Mouse (Mus musculus) cerebellum, adult 9-10 months (tissue): Measurements from ENCODE around the gene Atad5.
"Not testable (repeated sequence)": the region's sequence is repeated elsewhere in the genome, so short reads cannot be mapped to it uniquely, and the experiment has no call there.

Experiments used
- DNase-seq: peaks from one replicate; pipeline ENCODE4 v3.0.0; 2022

Atad5 gene

GRCm38 (mm10) chr11:80151541-80151940, 62.3 kb downstream of the Atad5 start:
- no peak for DNase-seq

GRCm38 (mm10) chr11:80152376-80152775, 63.2 kb downstream of the Atad5 start:
- DNase-seq, result no peak

- peak; percentile 27 for DNase-seq
These were observed 64.8 kb downstream of the Atad5 start, which contains the start of gene Adap2 for GRCm38 (mm10) chr11:80153857-80154495. Gene Adap2 (plus strand): TSS chr11:80154105.

DNA sequence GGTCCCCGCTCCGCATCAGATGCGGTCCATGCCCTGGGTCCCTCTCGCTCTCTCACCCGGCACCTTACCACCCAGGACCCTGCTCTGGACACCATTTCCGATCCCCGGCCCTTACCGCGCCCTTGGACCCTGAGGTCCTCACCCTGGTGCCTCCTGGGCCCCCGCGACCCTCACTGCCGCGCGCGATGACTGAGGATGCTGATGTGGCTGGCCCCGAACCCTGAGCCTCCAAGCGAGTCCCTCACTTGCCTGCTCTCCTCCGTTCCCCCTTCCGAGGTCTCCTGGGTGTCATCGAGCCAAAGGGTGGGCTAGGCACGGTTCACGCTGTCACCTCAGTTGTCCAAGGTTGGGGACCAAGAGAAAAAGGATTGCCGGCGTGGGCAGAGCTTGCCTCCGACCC, 65.3 kb downstream of the Atad5 start:
- DNase-seq, result no peak

DNA sequence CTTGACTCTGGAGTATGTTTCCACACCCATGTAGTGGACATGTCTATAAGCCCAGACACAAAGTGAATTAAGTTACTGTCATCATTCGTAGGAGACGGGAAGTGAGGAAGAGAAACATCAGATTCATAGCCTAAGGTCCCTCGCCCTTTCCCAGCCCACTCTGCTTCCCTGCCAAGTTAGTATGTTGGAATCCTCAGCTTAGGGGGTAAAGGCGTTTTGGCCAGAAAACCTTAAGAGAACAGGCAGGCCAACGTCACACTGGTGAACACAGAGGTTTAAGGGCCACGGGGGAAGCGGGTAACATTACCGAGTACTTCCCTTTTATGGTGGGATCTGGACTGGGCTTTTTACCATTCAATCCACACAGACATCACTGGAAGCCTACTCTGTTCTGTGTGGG, 66.3 kb downstream of the Atad5 start:
- no peak for DNase-seq

GRCm38 (mm10) chr11:80155961-80156360, 66.8 kb downstream of the Atad5 start:
- no peak for DNase-seq

DNA sequence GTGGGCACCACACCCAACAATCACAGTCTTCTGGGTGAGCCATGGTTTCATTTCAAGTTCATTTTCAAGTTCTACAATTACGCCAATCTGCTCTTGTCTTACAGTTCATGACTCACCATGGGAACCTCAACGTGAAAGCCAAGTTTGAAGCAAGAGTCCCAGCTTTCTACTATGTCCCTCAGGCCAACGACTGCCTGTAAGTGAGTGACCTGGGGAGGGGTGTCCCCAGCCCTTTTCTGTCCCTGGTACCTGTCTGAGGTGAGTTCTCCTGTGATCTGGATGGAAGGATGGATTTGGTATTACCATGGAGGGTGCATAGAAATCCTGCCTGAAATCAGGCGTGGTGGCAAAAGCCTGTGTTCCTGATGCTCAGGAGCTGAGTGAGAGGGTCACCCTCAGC, 67.6 kb downstream of the Atad5 start:
- no peak for DNase-seq

DNA sequence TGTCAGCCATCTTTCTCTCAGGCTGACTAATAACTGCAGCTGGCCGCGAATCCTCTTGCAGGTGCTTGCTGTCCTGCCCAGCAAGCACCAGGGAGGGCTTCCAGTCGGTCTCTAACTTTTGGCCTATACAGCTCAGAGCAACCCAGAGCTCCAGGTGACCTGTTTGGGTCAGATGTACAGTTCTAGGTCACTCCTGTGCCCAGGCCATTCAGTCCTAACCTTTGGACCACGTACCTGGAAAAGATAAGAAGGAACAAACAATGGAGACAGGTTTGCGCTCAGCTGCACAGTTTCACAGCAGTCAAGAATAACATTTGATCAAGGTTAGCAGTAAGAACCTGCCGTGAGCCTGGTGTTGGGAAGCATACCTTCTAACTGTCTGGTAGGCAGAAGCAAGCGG, 69.8 kb downstream of the Atad5 start:
- no peak for DNase-seq

GRCm38 (mm10) chr11:80161041-80161440, 71.8 kb downstream of the Atad5 start:
- DNase-seq, result no peak

GRCm38 (mm10) chr11:80163362-80164116, 74.3 kb downstream of the Atad5 start:
- no peak for DNase-seq

GRCm38 (mm10) chr11:80164224-80164623, 75.0 kb downstream of the Atad5 start:
- no peak for DNase-seq

DNA sequence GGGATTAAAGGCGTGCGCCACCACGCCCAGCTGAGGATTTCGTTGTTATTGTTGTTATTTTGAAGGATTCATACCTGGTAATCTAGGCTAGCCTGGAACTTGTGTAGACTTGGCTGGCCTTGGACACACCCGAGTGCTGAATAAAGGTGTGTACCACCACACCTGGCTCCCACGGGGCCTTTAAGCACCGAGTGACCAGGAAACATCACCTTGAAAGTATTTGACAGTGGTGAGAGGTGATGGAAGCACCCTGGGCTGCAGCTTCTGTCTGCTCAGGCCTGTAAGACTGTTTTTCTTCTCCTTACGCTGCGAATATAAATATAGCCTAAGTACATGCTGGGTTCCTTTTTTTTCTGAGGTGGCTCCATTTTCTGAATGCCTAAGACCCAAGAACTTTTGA, 78.9 kb downstream of the Atad5 start:
- no peak for DNase-seq

GRCm38 (mm10) chr11:80168611-80169249, 79.5 kb downstream of the Atad5 start:
- DNase-seq, result no peak

DNA sequence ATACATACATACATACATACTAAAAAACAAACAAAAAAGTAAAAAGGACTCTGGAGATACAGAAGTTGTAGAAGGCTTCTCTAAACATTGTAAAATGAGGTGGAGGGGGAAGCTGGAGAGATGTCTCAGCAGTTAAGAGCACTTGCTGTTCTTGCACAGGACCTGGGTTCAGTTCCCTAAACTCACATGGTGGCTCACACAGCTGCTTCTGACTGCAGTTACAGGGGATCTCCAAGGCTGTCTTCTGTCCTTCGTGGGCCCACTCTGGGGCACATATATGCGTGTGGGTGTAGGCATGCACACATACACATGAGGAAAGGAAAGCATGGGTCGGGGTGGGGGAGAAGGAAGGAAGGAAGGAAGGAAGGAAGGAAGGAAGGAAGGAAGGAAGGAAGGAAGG, 80.4 kb downstream of the Atad5 start:
- no peak for DNase-seq

DNA sequence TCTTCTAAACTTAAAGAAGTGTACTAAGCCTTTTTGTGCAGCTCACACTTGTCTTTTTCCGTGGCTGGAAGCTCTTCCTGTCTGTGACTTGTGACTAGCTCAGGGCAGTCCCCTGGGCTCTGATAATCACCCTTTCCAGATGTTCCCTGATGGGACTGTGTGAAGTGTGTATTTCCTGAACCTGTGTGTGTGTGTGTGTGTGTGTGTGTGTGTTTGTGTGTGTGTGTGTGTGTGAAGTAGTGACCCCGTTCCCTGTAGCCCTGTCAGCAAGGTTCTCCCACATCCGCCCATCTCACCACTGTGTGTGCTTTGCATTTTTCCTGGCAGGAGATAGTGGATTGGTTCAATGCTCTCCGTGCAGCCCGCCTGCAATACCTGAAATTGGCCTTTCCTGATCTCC, 81.2 kb downstream of the Atad5 start:
- no peak for DNase-seq

GRCm38 (mm10) chr11:80171884-80172283, 82.7 kb downstream of the Atad5 start:
- DNase-seq, result no peak

DNA sequence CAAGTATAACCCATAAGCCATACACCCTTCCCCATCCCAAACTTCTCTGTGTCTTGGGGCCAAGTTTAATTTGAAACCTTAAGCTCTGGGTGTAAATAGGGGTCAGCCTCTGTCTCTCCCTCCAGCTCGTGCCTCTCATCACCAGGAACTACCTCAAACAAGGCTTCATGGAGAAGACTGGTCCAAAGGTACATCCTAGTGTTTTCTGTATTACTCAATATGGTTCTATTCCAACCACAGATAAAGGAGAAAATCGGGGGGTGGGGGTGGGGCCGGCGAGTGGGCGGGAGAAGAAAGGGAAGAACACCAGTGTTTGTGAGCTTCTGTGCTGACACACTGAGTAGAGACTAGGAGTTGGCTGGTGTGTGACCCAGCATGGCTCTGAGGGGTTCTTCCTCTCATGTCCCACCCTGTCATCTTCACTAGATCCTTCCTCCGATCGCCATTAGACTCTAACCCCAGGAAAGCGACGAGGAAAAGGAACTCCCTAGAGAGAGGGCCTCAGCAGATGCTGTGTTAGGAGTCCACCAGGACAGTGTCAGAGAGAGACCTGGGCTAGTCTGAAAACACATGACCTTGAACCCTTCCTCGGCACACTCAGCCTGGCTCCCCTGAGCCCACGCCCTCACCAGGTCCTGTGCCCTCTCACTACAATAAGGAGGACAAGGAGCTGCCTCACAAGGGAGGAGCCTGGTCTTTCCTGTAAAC, 84.9 kb downstream of the Atad5 start:
- DNase-seq, result no peak

DNA sequence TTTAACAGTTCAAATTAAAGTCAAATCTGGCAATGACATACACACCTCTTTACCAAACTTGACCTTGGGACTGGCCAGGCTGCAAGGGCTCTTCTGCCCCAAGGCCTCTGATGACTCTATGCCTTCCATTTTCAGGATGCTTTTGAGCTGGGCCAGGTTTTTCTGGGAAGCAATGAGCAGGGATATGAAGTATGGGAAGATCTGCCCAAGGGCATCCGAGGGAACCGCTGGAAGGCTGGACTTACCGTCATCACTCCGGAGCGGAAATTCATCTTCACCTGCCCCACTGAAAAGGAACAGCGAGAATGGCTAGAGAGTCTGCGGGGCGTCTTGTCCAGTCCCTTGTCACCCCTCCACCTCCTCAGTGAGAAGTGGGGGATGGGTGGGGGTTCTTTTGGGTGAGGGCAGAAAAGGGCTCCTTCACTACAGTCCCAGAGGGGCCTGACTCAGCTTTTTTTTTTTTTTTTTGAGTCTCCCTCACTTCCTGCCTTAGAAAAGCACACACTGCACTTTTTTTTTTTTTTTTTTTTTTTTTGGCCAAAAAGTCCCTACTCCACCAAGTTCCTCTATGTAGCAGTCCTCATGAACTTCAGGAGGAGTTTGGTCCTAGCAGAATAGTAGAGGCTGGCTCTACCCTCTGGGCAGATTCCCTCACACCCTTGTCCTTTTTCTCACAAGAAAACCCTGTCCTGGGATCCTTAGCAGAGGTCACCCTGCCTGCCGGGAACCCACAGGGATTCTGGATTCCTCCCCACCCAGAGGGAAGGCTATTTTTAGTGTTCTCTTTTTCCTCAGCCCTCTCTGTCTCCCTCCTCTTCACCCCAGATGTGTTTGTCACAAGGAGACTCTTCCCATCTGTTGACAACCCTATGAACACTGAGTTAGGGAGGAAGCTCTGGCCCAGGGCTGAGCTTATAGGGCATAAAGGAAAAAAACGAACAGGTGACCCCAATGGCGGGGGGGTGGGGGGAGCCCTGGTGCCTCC, 88.0 kb downstream of the Atad5 start:
- DNase-seq, result no peak

- no peak for DNase-seq
These were observed 89.1 kb downstream of the Atad5 start for GRCm38 (mm10) chr11:80178316-80178715.

DNA sequence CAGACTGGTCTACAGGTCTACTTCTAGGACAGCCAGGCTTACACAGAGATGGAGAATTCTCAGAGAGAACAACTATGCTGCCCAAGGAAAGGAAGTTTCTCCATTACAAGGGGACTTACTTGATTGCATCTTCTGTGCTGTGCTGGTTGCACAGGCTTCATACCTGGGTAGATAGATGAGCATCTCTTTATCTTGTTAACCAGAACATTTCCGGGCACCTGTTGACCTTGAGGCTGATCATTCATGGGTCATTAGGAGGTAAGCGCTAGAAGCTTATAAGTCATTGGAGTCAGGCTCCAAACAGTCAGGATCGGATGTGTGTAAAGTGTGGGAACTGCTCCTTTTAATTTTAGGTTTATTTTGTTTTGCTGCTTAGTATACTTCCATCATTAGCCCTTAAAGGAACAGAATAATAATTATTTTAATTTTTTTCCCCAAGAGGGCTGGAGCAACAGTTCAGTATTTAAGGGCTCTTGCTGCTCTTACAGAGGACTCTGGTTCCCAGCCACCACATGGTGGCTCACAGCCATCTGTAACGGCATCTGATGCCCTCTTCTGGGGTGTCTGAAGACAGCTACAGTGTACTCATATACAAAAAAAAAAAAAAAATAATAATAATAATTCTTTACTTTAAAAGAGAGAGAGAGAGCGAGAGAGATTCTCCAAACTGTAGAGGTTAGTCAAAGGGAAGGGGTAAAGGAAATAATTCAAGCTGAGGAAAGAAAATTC, 92.0 kb downstream of the Atad5 start:
- DNase-seq, result no peak

- DNase-seq, result not testable (repeated sequence)
These were observed 94.0 kb downstream of the Atad5 start for GRCm38 (mm10) chr11:80183054-80183704.
